Mouse (Mus musculus) liver, embryonic 14.5 days (tissue): ENCODE measurements around the gene Noc4l. TPM values are rescaled to one million over a fixed set of nuclear protein-coding genes. Genes with fewer than 3 reads are reported as not detected.

Experiments
- ATAC-seq: fragments of 200-750 bp; cut with Nextera tagmentation; 2 replicates; pipeline ENCODE4 v1.8.0; 2017; ENCODE audit warnings: moderate number of reproducible peaks, mild to moderate bottlenecking, moderate library complexity; ENCODE audit not compliant: insufficient read depth
- DNase-seq, 3 experiments: peaks; one replicate each; pipeline ENCODE4 v3.0.0-alpha.2; 2012 to 2013; ENCODE audit warnings: low read depth in 3 of 3, low spot score in 3 of 3
- H3K27ac ChIP-seq: fragments of 300-500 bp; sonication (generic); 2 replicates; pipeline ENCODE4 v1.5.1; 2014; ENCODE audit warnings: moderate library complexity, mild to moderate bottlenecking, control low read depth, inconsistent platforms
- H3K27me3 ChIP-seq: fragments of 300-500 bp; sonication (generic); 2 replicates; pipeline ENCODE4 v1.6.1; 2014; ENCODE audit warnings: mild to moderate bottlenecking, low read length, moderate library complexity; ENCODE audit not compliant: control insufficient read depth, insufficient read depth
- H3K36me3 ChIP-seq: fragments of 300-500 bp; sonication (generic); replicated peaks from 2 replicates; pipeline ENCODE4 v1.6.1; 2014; ENCODE audit warnings: low read depth; ENCODE audit not compliant: control insufficient read depth, insufficient read depth
- H3K4me1 ChIP-seq, 2 experiments: fragments of 200-500 bp in 1 of 2; fragments of 300-500 bp in 1 of 2; sonication (generic) in 1 of 2; replicated peaks; 2 replicates each; pipeline ENCODE4 v1.6.1; 2012 to 2014; ENCODE audit warnings: antibody characterized with exemption in 1 of 2, inconsistent platforms in 1 of 2, low read length in 1 of 2; ENCODE audit not compliant: control insufficient read depth in 2 of 2, insufficient read depth in 2 of 2
- H3K4me2 ChIP-seq: fragments of 300-500 bp; sonication (generic); 2 replicates; pipeline ENCODE4 v1.6.1; 2014; ENCODE audit warnings: low read depth, mild to moderate bottlenecking, control low read depth, moderate library complexity
- H3K4me3 ChIP-seq, 2 experiments: fragments of 200-500 bp in 1 of 2; fragments of 300-500 bp in 1 of 2; sonication (generic) in 1 of 2; 2 replicates each; pipeline ENCODE4 v1.5.1; 2012 to 2014; ENCODE audit warnings: low read depth in 2 of 2, low read length in 2 of 2, mild to moderate bottlenecking in 2 of 2, control low read depth in 1 of 2, inconsistent platforms in 1 of 2, moderate library complexity in 1 of 2; ENCODE audit not compliant: insufficient read depth in 1 of 2
- H3K9ac ChIP-seq: fragments of 300-500 bp; sonication (generic); replicated peaks from 2 replicates; pipeline ENCODE4 v1.6.1; 2014; ENCODE audit warnings: mild to moderate bottlenecking, control low read depth, moderate library complexity
- H3K9me3 ChIP-seq: fragments of 300-500 bp; sonication (generic); 2 replicates; pipeline ENCODE4 v1.6.1; 2016; ENCODE audit warnings: low read length, mixed read lengths; ENCODE audit not compliant: control insufficient read depth
- CTCF ChIP-seq: IDR thresholded peaks from 2 replicates; pipeline ENCODE4 v1.5.1; 2016; ENCODE audit warnings: antibody characterized with exemption, low read depth, control low read depth
- EP300 ChIP-seq: IDR thresholded peaks from 2 replicates; pipeline ENCODE4 v1.6.1; 2016; ENCODE audit warnings: antibody characterized with exemption, low read depth
- WGBS: fragments of 180-500 bp; shearing (Covaris S2); extraction: QIAGEN DNeasy Blood & Tissue Kit; methylation state at CpG from one replicate; pipeline ENCODE4 v1.1.7; 2014; ENCODE audit not compliant: insufficient replicate concordance; 5-methylcytosine and 5-hydroxymethylcytosine counted together
- polyA plus RNA-seq, 2 experiments: library from polyadenylated mRNA; depleted of rRNA in 1 of 2; stranded (reverse) in 1 of 2; unstranded in 1 of 2; fragments of >200 nt; fragmentation: Nextera tagmentation in 1 of 2; extraction: Ambion mirVana in 1 of 2; gene quantifications; 2 replicates each; pipeline versions ENCODE4 v1.2.1 to v1.2.3; 2012 to 2014

Gene Noc4l
- polyA plus RNA-seq, 2 experiments = 36.9 to 56.0 TPM

DNA sequence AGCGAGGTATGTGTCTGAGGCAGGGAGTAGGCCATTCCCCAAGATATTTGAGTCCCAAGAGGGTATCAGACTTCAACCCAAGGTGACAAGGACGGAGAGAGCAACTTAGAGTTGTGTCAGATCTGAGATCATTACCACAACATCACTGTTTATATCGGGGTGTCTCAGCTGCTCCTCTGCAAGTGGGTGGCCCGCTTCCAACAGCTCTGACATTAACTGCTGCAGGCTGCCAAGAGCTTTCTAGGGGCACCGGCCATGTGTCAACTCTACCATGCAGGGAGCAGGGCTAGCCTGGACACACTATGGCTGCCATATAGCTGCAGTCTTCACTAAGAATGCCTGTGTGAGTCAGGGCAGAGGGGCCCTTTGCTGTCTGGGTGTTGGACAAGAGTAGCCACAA, 43.3 kb downstream of the Noc4l start:
- DNase-seq = no peak
- Histone ChIP-seq H3K27me3 (no peaks in the 10 kb centered on the region), H3K9me3 (no peaks in the 10 kb centered on the region), H3K36me3 (no peaks in the 10 kb centered on the region), H3K9ac (no peak overlapping the region), H3K4me1 (no peaks in the 10 kb centered on the region), H3K4me3 (no peak overlapping the region), H3K4me2 (no peak overlapping the region), H3K27ac (no peak overlapping the region)
- WGBS = 60% methylated on average over 5 of the region's 5 CpGs
- TF ChIP-seq CTCF (no peak), EP300 (no peak)
- no peak for ATAC-seq

- Histone ChIP-seq H3K27ac (no peak overlapping the region), H3K9me3 (no peaks in the 10 kb centered on the region), H3K36me3 (no peaks in the 10 kb centered on the region), H3K4me3 (no peak overlapping the region), H3K9ac (no peak overlapping the region), H3K4me2 (no peak overlapping the region), H3K27me3 (no peaks in the 10 kb centered on the region), H3K4me1 (no peaks in the 10 kb centered on the region)
- 55% methylated on average over 3 of the region's 3 CpGs for WGBS
- no peak for ATAC-seq
- DNase-seq = no peak
- TF ChIP-seq EP300 (no peak), CTCF (no peak)
Observed at GRCm38 (mm10) chr5:110609425-110609824, 43.8 kb downstream of the Noc4l start.

DNA sequence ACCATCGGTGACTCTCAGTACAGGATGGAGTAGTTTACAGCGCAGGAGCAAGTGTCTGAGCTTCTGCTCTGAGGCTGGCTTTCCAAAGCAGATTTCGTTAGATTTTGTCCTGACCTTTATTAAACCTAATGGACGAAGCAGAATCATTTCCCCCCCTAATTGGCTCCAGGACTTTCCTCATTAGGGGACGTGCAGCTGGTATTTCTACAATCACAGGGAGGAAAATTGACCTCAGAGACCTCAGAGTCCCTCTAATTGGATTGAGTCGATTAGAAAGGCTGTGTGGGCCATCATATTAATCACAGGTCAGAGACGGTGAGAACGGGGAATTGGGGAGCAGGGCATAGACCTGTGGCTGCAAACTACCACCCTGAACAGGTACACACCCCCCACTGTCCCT, 44.3 kb downstream of the Noc4l start:
- Histone ChIP-seq H3K4me3 (no peak overlapping the region), H3K9ac (no peak overlapping the region), H3K9me3 (no peaks in the 10 kb centered on the region), H3K4me2 (no peak overlapping the region), H3K27ac (no peak overlapping the region), H3K4me1 (no peaks in the 10 kb centered on the region), H3K27me3 (no peaks in the 10 kb centered on the region), H3K36me3 (no peaks in the 10 kb centered on the region)
- no peak for DNase-seq
- WGBS = 59% methylated on average over 8 of the region's 8 CpGs
- ATAC-seq = no peak
- TF ChIP-seq EP300 (no peak), CTCF (no peak)

DNA sequence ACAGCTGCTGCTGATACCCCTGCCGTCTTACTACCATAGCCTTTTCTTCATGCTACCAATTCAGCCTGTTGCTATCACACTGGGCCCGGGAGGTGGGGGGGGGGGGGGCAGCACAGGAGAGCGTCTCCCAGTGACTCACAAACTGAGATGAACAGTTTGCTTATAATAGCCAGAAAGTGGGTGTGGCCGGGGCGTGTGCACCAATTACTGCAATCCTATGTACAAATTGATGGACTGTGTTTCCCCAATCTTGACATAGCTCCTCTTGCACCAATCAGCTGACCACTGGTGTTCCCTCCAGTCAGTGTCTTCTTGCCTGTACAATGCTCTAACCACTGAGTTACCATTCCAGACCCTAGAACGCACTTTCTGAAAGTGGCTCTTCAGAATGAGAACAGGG, 44.9 kb downstream of the Noc4l start:
- no peak for DNase-seq
- ATAC-seq = no peak
- Histone ChIP-seq H3K4me3 (no peak overlapping the region), H3K36me3 (no peaks in the 10 kb centered on the region), H3K4me2 (no peak overlapping the region), H3K9ac (no peak overlapping the region), H3K27ac (no peak overlapping the region), H3K27me3 (no peaks in the 10 kb centered on the region), H3K9me3 (no peaks in the 10 kb centered on the region), H3K4me1 (0 out of 4 replicates have a peak, but pooled peaks cover 0 to 2% of the 10 kb centered on the region in 2 experiments)
- WGBS = 52% methylated on average over 6 of the region's 6 CpGs
- no peak for TF ChIP-seq EP300
- TF ChIP-seq CTCF = no peak

DNA sequence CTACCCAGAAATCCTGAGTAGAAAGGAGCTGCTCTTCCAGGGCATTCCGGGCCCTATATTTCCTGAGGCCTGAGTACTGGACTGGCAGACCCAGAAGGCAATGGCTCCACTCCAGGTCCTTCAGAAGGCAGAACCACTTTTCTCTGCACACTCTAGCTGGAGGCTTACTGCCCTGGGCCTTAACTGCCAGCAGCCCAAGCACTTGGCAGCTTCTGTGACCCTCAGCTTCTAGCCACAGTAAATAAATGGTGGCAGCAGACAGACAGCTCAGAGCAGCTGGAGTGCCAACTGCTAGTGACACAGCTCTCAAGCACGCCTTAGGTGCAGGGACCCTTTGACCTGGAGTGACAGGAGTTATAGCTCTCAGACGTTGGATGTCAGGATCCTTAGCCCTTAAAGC, 45.5 kb downstream of the Noc4l start:
- Histone ChIP-seq H3K27ac (no peak overlapping the region), H3K4me2 (no peak overlapping the region), H3K4me1 (0 out of 4 replicates have a peak, but pooled peaks cover 0 to 2% of the 10 kb centered on the region in 2 experiments), H3K36me3 (no peaks in the 10 kb centered on the region), H3K9ac (no peak overlapping the region), H3K27me3 (no peaks in the 10 kb centered on the region), H3K4me3 (no peak overlapping the region), H3K9me3 (no peaks in the 10 kb centered on the region)
- no peak for ATAC-seq
- 55% methylated on average over 3 of the region's 3 CpGs for WGBS
- DNase-seq = no peak
- no peak for TF ChIP-seq EP300
- no peak for TF ChIP-seq CTCF
